Mouse (Mus musculus) lung, postnatal 0 days (tissue): ENCODE results near the gene Med16.

Experiments used
- CTCF ChIP-seq: IDR thresholded peaks from 2 replicates; pipeline ENCODE4 v1.5.1; 2016; ENCODE audit warnings: antibody characterized with exemption, mild to moderate bottlenecking
- EP300 ChIP-seq: IDR thresholded peaks from 2 replicates; pipeline ENCODE4 v1.6.1; 2016; ENCODE audit warnings: antibody characterized with exemption, mild to moderate bottlenecking, control low read depth

- TF ChIP-seq CTCF (0 out of 2 replicates have a peak, but pooled peaks have one; percentile 21), EP300 (no peak; the same call in 1 of the 2 replicates)
Observed at GRCm38 (mm10) chr10:79936284-79936910, 27.7 kb upstream of the Med16 start.
